Mouse (Mus musculus): ENCODE data around the gene Tbc1d15. TPM values are rescaled to one million over a fixed set of nuclear protein-coding genes. Genes with fewer than 3 reads are reported as not detected.

The Tbc1d15 gene
- polyA plus RNA-seq, 1 experiment from 2014 or later: 45.5 TPM

- Histone ChIP-seq H3K4me1 (replicated peaks; ENCODE audit: control insufficient read depth, insufficient read depth, low read length) (no peaks in the 10 kb centered on the region), H3K4me2 (ENCODE audit: low read depth, low read length, severe bottlenecking) (no peak overlapping the region), H3K4me3 (ENCODE audit: low read depth, low read length) (no peak overlapping the region), H3K27ac (ENCODE audit: low read depth, low read length) (no peak overlapping the region), H3K27me3 (ENCODE audit: control insufficient read depth, insufficient read depth, low read length) (no peaks in the 10 kb centered on the region), H3K9ac (ENCODE audit: low read length) (no peak overlapping the region), H3K36me3 (ENCODE audit: control insufficient read depth, insufficient read depth, low read length) (no peaks in the 10 kb centered on the region; the same call in 1 of the 2 replicates), H3K9me3 (ENCODE audit: control insufficient read depth, low read length) (no peaks in the 10 kb centered on the region)
- WGBS: 90% methylated on average over 8 of the region's 8 CpGs
- ATAC-seq (replicated peaks; ENCODE audit: low FRiP score) (no peak), DNase-seq (ENCODE audit: low spot score) (no peak)
Observed at GRCm38 (mm10) chr10:115288856-115289255, 37.6 kb upstream of the Tbc1d15 start.

- WGBS: 83% methylated on average over 10 of the region's 10 CpGs
- no peaks in the 10 kb centered on the region for H3K9me3 ChIP-seq (ENCODE audit: control insufficient read depth, low read length)
- no peaks in the 10 kb centered on the region; the same call in 1 of the 2 replicates for H3K36me3 ChIP-seq (ENCODE audit: control insufficient read depth, insufficient read depth, low read length)
- no peaks in the 10 kb centered on the region for H3K4me1 ChIP-seq (replicated peaks; ENCODE audit: control insufficient read depth, insufficient read depth, low read length)
- H3K4me3 ChIP-seq (ENCODE audit: low read depth, low read length): no peak overlapping the region
- no peak for ATAC-seq (replicated peaks; ENCODE audit: low FRiP score)
- H3K9ac ChIP-seq (ENCODE audit: low read length): no peak overlapping the region
- no peak overlapping the region for H3K4me2 ChIP-seq (ENCODE audit: low read depth, low read length, severe bottlenecking)
- no peak for DNase-seq (ENCODE audit: low spot score)
- no peak overlapping the region for H3K27ac ChIP-seq (ENCODE audit: low read depth, low read length)
- H3K27me3 ChIP-seq (ENCODE audit: control insufficient read depth, insufficient read depth, low read length): no peaks in the 10 kb centered on the region
Observed at GRCm38 (mm10) chr10:115284170-115284569, 32.9 kb upstream of the Tbc1d15 start.

GRCm38 (mm10) chr10:115281381-115281780 is 30.1 kb upstream of the Tbc1d15 start:
- Histone ChIP-seq H3K9me3 (ENCODE audit: control insufficient read depth, low read length) (no peaks in the 10 kb centered on the region), H3K4me2 (ENCODE audit: low read depth, low read length, severe bottlenecking) (no peak overlapping the region), H3K27ac (ENCODE audit: low read depth, low read length) (no peak overlapping the region), H3K4me3 (ENCODE audit: low read depth, low read length) (no peak overlapping the region), H3K36me3 (ENCODE audit: control insufficient read depth, insufficient read depth, low read length) (no peaks in the 10 kb centered on the region; the same call in 1 of the 2 replicates), H3K27me3 (ENCODE audit: control insufficient read depth, insufficient read depth, low read length) (no peaks in the 10 kb centered on the region), H3K9ac (ENCODE audit: low read length) (no peak overlapping the region), H3K4me1 (replicated peaks; ENCODE audit: control insufficient read depth, insufficient read depth, low read length) (no peaks in the 10 kb centered on the region)
- 89% methylated on average over 10 of the region's 10 CpGs for WGBS
- DNase-seq (ENCODE audit: low spot score) (no peak), ATAC-seq (replicated peaks; ENCODE audit: low FRiP score) (no peak)

GRCm38 (mm10) chr10:115271649-115272048 is 20.4 kb upstream of the Tbc1d15 start:
- Histone ChIP-seq H3K36me3 (ENCODE audit: control insufficient read depth, insufficient read depth, low read length) (no peaks in the 10 kb centered on the region), H3K9ac (ENCODE audit: low read length) (no peak overlapping the region), H3K4me2 (ENCODE audit: low read depth, low read length, severe bottlenecking) (no peak overlapping the region), H3K27ac (ENCODE audit: low read depth, low read length) (no peak overlapping the region), H3K27me3 (ENCODE audit: control insufficient read depth, insufficient read depth, low read length) (no peaks in the 10 kb centered on the region), H3K9me3 (ENCODE audit: control insufficient read depth, low read length) (no peaks in the 10 kb centered on the region), H3K4me1 (replicated peaks; ENCODE audit: control insufficient read depth, insufficient read depth, low read length) (no peaks in the 10 kb centered on the region), H3K4me3 (ENCODE audit: low read depth, low read length) (no peak overlapping the region)
- ATAC-seq (replicated peaks; ENCODE audit: low FRiP score) (no peak), DNase-seq (ENCODE audit: low spot score) (no peak)
- 61% methylated on average over 5 of the region's 5 CpGs for WGBS

GRCm38 (mm10) chr10:115270612-115271390 is 19.5 kb upstream of the Tbc1d15 start:
- no peaks in the 10 kb centered on the region for H3K4me1 ChIP-seq (replicated peaks; ENCODE audit: control insufficient read depth, insufficient read depth, low read length)
- H3K27me3 ChIP-seq (ENCODE audit: control insufficient read depth, insufficient read depth, low read length): no peaks in the 10 kb centered on the region
- WGBS: 88% methylated on average over 12 of the region's 12 CpGs
- H3K27ac ChIP-seq (ENCODE audit: low read depth, low read length): no peak overlapping the region
- ATAC-seq (replicated peaks; ENCODE audit: low FRiP score) (no peak), DNase-seq (ENCODE audit: low spot score) (no peak)
- no peaks in the 10 kb centered on the region for H3K9me3 ChIP-seq (ENCODE audit: control insufficient read depth, low read length)
- H3K36me3 ChIP-seq (ENCODE audit: control insufficient read depth, insufficient read depth, low read length): no peaks in the 10 kb centered on the region
- no peak overlapping the region for H3K4me2 ChIP-seq (ENCODE audit: low read depth, low read length, severe bottlenecking)
- H3K4me3 ChIP-seq (ENCODE audit: low read depth, low read length): no peak overlapping the region
- H3K9ac ChIP-seq (ENCODE audit: low read length): no peak overlapping the region

GRCm38 (mm10) chr10:115262926-115263562 is 11.8 kb upstream of the Tbc1d15 start:
- Histone ChIP-seq H3K4me2 (ENCODE audit: low read depth, low read length, severe bottlenecking) (no peak overlapping the region), H3K27ac (ENCODE audit: low read depth, low read length) (no peak overlapping the region), H3K9me3 (ENCODE audit: control insufficient read depth, low read length) (no peaks in the 10 kb centered on the region; the same call in 1 of the 2 replicates), H3K4me3 (ENCODE audit: low read depth, low read length) (no peak overlapping the region), H3K27me3 (ENCODE audit: control insufficient read depth, insufficient read depth, low read length) (no peaks in the 10 kb centered on the region), H3K36me3 (ENCODE audit: control insufficient read depth, insufficient read depth, low read length) (no peaks in the 10 kb centered on the region), H3K9ac (ENCODE audit: low read length) (no peak overlapping the region), H3K4me1 (replicated peaks; ENCODE audit: control insufficient read depth, insufficient read depth, low read length) (no peaks in the 10 kb centered on the region)
- ATAC-seq (replicated peaks; ENCODE audit: low FRiP score) (no peak), DNase-seq (ENCODE audit: low spot score) (no peak)
- WGBS: 77% methylated on average over 5 of the region's 5 CpGs

- Histone ChIP-seq H3K36me3 (ENCODE audit: control insufficient read depth, insufficient read depth, low read length) (no peaks in the 10 kb centered on the region), H3K27ac (ENCODE audit: low read depth, low read length) (no peak overlapping the region), H3K27me3 (ENCODE audit: control insufficient read depth, insufficient read depth, low read length) (no peaks in the 10 kb centered on the region), H3K4me1 (replicated peaks; ENCODE audit: control insufficient read depth, insufficient read depth, low read length) (no peaks in the 10 kb centered on the region), H3K9me3 (ENCODE audit: control insufficient read depth, low read length) (no peaks in the 10 kb centered on the region; the same call in 1 of the 2 replicates), H3K4me3 (ENCODE audit: low read depth, low read length) (no peak overlapping the region), H3K9ac (ENCODE audit: low read length) (no peak overlapping the region), H3K4me2 (ENCODE audit: low read depth, low read length, severe bottlenecking) (no peak overlapping the region)
- no peak for ATAC-seq (replicated peaks; ENCODE audit: low FRiP score)
- WGBS: 89% methylated on average over 2 of the region's 2 CpGs
- no peak for DNase-seq (ENCODE audit: low spot score)
Observed at GRCm38 (mm10) chr10:115262261-115262660, 11.0 kb upstream of the Tbc1d15 start.

GRCm38 (mm10) chr10:115261428-115261827 is 10.2 kb upstream of the Tbc1d15 start:
- DNase-seq (ENCODE audit: low spot score): no peak
- 87% methylated on average over 3 of the region's 3 CpGs for WGBS

More at GRCm38 (mm10) chr10:115261428-115261827, 10.2 kb upstream of the Tbc1d15 start:
- H3K9me3 ChIP-seq (ENCODE audit: control insufficient read depth, low read length): no peaks in the 10 kb centered on the region; the same call in 1 of the 2 replicates
- no peaks in the 10 kb centered on the region for H3K36me3 ChIP-seq (ENCODE audit: control insufficient read depth, insufficient read depth, low read length)
- no peaks in the 10 kb centered on the region for H3K27me3 ChIP-seq (ENCODE audit: control insufficient read depth, insufficient read depth, low read length)
- no peak overlapping the region for H3K27ac ChIP-seq (ENCODE audit: low read depth, low read length)
- no peaks in the 10 kb centered on the region for H3K4me1 ChIP-seq (replicated peaks; ENCODE audit: control insufficient read depth, insufficient read depth, low read length)
- H3K4me3 ChIP-seq (ENCODE audit: low read depth, low read length): no peak overlapping the region
- no peak overlapping the region for H3K9ac ChIP-seq (ENCODE audit: low read length)
- no peak overlapping the region for H3K4me2 ChIP-seq (ENCODE audit: low read depth, low read length, severe bottlenecking)
- ATAC-seq (replicated peaks; ENCODE audit: low FRiP score): no peak
